Mouse (Mus musculus) kidney, postnatal 25 days (tissue): ENCODE data around the gene Snx5.

Experiments used
- DNase-seq, 2 experiments: peaks; one replicate each; pipeline ENCODE4 v3.0.0; 2021; ENCODE audit warnings: mixed read lengths in 2 of 2

Gene Snx5

GRCm38 (mm10) chr2:144267004-144267730 is 3.5 kb downstream of the Snx5 start:
- DNase-seq = no peak

- DNase-seq = peak in 1 of 2 experiments; percentile 46
Measured at GRCm38 (mm10) chr2:144265916-144266683, 4.6 kb downstream of the Snx5 start.

- DNase-seq = no peak
Measured at GRCm38 (mm10) chr2:144265120-144265488, 5.6 kb downstream of the Snx5 start.

- DNase-seq = peak; percentile 24 to 49
Measured at GRCm38 (mm10) chr2:144264398-144265119, 6.1 kb downstream of the Snx5 start.

GRCm38 (mm10) chr2:144262837-144263236 is 7.9 kb downstream of the Snx5 start:
- DNase-seq = no peak

- no peak for DNase-seq
Measured at GRCm38 (mm10) chr2:144250111-144250510, 20.6 kb downstream of the Snx5 start.

- DNase-seq = no peak
Measured at GRCm38 (mm10) chr2:144248613-144249376, 21.9 kb downstream of the Snx5 start.

GRCm38 (mm10) chr2:144247337-144247978 is 23.2 kb downstream of the Snx5 start:
- no peak for DNase-seq

GRCm38 (mm10) chr2:144246270-144246669 is 24.4 kb downstream of the Snx5 start:
- DNase-seq = no peak

GRCm38 (mm10) chr2:144245464-144245863 is 25.2 kb downstream of the Snx5 start:
- DNase-seq = no peak

GRCm38 (mm10) chr2:144240095-144240899 is 30.4 kb downstream of the Snx5 start:
- DNase-seq = no peak

GRCm38 (mm10) chr2:144239318-144239717 is 31.4 kb downstream of the Snx5 start:
- no peak for DNase-seq

- peak in 1 of 2 experiments; percentile 58 for DNase-seq
Measured at GRCm38 (mm10) chr2:144238341-144238740, 32.4 kb downstream of the Snx5 start.

- no peak for DNase-seq
Measured at GRCm38 (mm10) chr2:144236791-144237584, 33.7 kb downstream of the Snx5 start.

GRCm38 (mm10) chr2:144235776-144236175 is 34.9 kb downstream of the Snx5 start:
- DNase-seq = no peak

GRCm38 (mm10) chr2:144233534-144233933 is 37.2 kb downstream of the Snx5 start:
- no peak for DNase-seq

- no peak for DNase-seq
Measured at GRCm38 (mm10) chr2:144231115-144231514, 39.6 kb downstream of the Snx5 start.

GRCm38 (mm10) chr2:144230498-144230897 is 40.2 kb downstream of the Snx5 start:
- peak; percentile 57 to 64 for DNase-seq

GRCm38 (mm10) chr2:144229647-144230046 is 41.1 kb downstream of the Snx5 start:
- no peak for DNase-seq
